Mouse (Mus musculus) liver, adult 2 months (tissue): ENCODE data around the gene Tbc1d5.

Experiments used
- CTCF ChIP-seq: fragments of 200-500 bp; IDR thresholded peaks from 2 replicates; pipeline ENCODE4 v1.5.1; 2011; ENCODE audit warnings: low read depth, low read length, control low read depth
- POLR2A ChIP-seq: fragments of 200-500 bp; IDR thresholded peaks from 2 replicates; pipeline ENCODE4 v1.6.1; 2011; ENCODE audit warnings: low read length, control low read depth; ENCODE audit not compliant: insufficient read depth; ENCODE audit errors: extremely low read depth

DNA sequence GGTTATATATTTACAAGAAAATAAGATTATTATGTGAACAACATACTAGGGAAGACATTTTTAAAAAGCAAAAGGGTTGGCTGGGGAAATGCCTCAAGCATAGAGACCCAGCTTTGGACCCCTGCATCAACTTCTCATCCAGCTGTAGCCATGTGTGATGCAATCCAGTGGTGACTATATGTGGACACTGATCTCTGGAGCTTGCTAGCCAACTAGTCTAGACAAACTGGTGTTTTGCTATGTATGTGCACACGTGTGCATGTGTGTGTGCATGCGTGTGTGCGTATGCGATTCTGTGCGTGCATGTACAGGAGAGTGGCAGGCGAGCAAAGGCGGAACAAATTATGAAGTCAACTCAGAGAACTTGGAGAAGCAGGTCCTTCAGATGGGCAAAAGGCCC is 414.8 kb downstream of the Tbc1d5 start:
- TF ChIP-seq CTCF (no peak), POLR2A (no peak)
